Mouse (Mus musculus): Measurements from ENCODE around the gene Gm43951.

Gm43951 gene

DNA sequence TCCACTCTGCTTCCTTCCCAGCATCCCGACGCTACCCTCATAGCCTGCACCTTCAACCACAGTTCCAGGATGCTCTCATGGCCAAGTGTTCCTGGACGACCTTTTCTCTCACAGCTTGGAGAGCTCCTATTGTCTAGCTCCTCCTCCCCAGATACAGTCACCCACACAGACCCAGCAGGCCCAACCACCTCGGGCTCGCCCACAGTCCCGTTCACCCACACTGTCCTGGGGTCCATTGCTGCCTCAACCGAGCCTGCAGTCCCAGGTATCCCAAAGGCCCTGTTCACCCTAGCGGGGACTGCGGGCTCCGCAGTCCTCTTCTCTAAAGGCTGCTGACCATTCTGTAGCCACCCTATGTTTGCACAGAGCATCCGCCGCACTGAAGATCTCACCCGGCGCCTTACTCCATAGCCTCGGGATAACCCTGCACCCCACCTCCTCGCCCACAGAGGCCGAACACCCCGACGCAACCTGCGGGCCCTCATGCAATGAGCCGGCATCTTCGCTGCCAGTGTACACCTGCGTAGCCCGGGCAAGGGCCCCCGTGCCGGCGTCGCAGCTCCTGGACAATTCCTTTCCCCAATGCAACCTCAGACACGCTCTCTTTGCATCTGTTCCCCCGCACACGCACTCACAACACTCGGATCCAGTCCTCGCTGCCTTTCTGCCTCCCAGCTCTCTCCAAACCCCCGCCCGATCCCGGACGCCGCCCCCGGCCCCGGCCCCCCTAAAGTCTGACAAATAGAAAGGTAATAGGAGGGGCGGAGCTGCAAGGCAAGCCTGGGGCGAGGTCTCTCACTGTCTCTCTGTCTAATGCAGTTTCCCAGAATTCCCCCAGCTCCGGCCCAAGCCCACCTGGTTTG, at the start of gene Gm43951:
TSS of gene Gm43951 (minus strand) at position 500 of the 863 bp plus-strand sequence.
- no peak for DNase-seq

DNA sequence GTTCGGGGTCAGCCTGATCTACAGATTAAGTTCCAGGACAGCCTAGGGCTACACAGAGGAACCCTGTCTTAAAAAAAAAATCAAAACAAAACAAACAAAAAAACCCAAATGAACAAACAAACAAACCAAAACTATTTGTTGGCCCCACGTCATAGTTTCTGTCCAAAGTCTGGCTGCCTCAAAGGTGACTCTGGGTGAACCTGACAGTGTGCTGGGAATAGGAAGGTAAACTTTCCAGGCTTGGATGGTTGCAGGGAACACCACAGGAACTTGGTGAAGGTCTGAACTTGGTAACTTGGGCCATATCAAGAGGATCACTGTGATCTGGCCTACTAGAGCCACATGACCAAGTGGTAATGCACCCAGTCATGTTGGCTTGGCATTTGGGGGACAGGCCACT, 49.8 kb upstream of the Gm43951 start:
- no peak for DNase-seq

DNA sequence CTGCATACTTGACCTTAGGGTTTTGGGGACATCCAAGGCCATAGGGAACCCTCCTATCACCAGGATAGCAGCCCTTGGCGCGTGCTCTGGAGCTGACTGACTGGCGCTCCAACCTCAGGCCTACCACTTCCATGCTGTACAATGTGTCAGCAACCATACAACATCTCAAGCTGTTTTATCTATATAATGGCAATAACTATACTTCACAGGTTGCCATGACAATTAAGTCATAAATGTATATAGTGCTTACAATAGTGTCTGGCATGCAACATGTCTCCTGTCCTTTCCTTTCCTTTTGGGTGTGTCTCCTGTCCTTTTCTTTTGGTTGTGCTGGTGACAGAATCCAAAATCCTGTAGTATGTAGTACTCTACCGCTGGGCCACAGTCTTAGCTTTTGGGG, 49.0 kb upstream of the Gm43951 start:
- no peak for DNase-seq

DNA sequence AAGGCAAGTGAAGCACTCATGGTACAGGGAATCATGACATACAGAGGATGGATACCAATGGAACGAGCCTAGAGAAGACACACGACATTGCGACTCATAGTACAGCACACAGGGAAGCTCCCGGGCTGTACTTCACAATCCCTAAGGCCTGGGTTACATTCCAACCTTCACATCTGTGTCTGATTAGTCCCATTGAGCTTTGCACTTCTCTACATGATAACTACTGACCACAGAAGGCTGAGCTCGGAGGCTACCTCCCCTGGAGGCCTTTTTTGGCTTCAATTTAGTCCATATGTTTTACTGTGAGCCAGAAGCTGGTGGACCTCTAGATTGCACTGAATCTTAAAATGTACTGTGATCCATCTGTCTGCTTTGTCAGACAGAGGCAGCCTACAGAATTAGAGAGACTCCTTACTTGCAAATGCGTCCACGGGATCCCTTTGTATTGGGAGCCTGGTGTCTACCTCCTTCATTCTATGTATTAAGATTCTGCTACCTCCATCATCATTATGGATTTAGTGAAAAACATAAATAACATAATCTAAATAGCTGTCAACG, 38.6 kb upstream of the Gm43951 start:
- no peak for DNase-seq

DNA sequence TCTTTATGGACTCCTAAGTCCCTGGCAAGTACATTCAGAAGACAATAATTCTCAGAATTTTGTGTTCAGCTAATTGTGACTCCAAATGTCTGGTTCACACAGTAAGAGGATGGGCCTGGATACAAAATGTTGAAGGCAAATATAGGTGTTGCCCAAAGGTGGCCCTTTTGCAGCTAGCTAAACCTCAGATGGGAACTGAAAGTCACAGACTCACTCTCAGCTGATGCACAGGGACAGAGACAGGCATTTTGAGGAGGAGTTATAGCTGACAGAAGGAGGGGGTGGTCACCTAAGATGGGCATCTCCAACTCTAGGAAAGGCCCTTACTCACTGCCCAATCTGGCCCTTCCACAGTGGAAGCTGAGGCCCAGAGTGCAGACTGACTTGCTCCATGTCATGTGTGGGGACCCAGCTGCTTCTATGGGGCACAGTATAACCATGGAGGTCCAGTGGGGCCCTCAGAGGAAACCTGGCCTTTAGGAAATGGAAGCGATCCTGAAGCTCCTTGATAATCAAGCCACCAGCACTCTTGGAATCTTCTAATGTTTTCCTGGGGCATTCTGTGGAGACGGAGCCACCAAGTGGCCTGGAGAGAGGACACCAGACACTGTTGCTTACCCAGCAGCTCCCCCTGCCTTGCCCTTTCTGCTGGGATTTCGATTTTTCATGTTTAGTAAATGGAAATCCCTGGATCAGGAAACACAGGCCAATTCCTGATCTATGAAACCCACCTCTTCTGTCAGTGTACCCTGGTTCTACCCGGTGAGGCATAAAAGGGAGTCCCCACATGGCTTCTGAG, 33.6 kb upstream of the Gm43951 start:
- no peak for DNase-seq

DNA sequence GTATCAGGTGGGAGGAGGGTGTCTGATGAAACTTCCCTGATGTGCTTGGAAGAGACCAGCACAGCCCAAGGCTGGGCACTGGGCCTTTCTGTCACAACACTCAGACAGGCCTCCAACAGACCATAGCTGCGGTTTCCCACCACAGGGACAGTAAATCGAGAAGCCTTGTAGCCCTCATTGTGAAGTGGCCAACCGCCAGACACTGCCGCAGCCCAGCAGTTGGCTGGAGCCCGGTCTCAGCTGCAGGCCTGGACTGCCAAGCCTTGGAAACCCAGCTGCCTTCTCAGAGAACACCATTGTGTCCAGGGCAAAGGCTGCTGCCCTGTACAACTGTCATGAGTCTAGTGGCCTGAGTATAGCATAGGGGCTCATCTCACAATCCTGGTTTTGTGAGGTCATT, 27.4 kb upstream of the Gm43951 start:
- no peak for DNase-seq

DNA sequence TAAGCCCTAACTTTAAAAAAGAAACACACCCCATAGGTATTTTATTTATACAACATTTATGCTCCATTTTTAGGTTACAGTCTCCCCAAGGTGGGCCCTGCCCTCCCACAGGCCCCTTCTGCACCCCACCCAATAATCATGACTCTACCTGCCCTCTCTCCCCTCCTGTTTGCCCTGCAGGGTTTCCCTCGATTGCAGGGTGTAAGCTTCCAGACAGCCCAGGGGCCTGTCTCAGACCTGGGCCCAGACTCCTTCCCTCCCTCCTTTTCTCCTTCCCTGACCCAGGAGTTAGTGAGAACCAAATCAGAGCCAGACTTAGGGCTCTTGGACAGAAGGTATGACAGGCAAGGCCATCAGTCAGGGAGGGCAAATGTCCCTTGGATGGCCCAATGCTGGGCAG, 26.4 kb upstream of the Gm43951 start:
- no peak for DNase-seq

DNA sequence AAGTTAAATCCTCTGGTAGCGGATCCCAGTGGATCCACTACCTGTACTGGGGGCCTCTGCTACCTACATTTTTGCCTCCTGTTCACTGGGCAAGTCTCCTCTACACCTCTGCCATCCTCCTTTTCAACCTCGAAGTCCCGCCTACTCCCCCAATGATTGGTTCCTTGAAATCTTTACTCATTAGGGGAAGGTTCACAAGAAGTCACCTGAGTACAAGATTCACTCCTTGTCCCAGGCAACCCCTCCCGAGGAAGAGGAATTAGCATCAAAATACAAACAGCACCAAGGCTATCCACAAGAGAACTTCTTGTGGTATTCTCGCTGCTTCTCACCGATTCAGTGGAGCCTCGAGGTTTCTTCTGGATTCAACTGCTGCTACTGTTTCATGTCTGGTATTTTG, 25.4 kb upstream of the Gm43951 start:
- DNase-seq: no peak

DNA sequence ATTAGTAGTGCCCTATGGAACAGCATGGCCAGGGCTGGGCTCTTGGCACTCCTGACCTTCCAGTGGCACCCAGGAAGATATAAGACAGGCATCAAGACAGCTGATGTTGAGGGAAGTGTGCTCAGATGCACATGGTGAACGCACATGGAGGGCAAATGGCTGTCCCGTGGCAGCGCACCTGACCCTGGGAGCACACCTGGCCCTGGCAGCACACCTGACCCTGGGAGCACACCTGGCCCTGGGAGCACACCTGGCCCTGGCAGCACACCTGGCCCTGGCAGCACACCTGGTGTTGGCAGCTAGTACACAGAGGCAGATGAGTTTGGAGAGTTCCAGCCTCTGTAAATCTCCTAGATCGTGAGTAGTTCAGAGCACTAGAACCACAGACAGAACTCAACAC, 21.9 kb upstream of the Gm43951 start:
- DNase-seq: no peak

DNA sequence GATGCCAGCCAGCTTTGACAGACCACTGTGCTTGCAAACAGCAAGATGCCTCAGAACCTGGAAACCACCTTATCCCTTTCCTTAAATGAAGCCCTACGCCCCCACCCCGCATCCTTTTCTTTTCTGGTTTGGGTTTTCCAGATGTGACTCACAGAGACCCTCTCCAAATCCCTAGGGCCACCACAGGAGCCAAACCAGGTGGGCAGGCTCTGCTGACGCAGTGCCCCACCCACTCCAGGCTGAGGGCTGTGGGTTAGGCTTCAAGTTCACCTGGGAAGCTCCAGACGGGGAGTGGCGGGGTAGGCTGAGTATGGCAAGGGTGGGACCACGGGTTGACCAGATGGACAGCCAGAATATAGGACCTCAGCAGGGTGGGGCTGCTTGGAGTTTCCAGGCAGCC, 20.3 kb upstream of the Gm43951 start:
- no peak for DNase-seq

DNA sequence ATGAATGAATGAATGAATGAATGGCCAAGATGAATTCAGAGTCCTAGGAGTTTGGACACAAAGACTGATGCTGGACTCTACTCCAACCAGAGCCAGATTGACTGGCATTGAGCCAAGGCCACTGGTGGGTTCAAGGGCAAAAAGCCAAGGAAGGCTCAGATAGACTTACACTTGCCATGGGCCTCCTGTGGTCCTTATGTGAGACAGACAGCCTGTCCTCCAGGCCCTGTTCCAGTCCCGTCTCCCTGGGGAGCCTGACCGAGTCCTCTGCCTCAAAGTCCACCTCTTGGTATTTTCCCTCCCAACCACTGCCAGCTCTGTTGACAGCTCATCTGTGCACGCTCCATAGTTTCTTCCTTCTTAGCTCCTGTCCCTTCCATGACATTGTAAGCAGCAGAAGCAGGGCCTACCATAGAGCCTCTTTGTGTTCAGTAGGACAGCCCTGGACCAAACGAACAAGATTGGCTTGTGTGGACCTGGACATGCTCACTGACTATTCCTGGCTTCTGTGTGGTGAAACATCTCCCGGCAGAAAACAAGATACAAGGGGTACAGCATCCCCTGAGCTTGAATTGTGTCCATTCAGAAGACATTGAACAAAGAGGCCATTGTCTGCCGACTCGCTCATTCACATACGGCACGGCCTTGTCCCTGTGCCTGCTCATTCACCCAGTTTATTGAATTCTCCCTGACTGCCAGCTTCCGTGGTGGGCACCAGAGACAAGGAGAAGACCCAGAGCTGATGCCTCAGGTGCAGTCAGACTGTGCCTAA, 19.6 kb upstream of the Gm43951 start:
- DNase-seq: no peak

DNA sequence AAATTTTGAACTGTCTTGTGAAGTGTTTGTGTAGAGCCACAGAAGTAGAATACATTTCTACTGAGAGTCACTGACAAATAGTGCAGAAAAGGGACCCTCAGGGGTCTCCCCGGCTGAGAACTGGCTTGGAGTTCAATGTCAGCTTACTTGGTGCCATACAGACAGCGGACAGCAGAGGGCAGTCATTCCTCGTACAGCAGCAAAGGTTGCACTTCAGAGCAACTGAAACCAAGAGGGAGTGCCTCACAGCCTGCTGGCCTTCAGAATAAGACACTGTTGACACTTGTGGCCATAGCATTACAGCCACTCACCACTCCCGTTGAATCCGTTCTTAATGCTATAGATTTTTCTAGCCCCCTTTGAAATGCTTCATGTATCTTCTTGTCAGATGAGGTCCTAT, 18.2 kb upstream of the Gm43951 start:
- peak; percentile 73 for DNase-seq

DNA sequence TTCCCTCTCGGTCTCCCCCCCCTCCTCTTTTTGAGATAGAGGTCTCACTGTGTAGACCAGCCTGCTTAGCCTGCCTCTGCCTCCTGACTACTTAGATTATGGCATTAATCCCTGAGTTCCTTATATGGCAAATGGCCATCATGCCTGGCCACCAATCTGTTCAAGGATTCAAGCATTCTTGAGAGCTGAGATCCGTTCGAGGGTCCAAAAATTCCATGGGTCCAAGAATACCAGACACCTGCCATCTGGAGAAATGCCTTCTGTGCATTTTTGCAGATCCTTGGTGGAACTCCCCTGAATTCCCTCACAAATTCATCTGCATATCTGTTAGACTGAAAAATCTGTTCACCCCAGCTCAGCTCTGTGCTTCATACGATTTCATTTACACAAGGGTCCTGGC, 16.8 kb upstream of the Gm43951 start:
- no peak for DNase-seq

DNA sequence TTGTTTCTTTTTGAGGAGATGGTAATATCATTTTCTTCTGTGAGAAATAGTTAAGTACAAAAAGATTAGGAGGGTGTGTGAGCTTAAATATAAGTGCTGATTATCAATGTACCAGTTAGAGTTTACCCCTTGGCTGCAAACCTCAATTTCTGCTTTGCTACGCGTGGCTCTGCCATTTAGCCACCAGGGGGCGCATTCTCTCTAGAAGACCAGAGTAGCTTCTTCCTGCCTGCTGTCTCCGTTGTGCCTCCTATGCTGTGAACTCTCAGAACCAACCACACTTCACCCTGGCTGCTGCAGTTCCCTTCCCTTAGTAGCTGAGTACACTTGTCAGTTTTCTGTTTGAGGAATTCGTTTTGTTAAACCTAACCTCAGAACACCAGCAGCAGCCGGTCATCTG, 14.6 kb upstream of the Gm43951 start:
- peak; percentile 79 for DNase-seq

DNA sequence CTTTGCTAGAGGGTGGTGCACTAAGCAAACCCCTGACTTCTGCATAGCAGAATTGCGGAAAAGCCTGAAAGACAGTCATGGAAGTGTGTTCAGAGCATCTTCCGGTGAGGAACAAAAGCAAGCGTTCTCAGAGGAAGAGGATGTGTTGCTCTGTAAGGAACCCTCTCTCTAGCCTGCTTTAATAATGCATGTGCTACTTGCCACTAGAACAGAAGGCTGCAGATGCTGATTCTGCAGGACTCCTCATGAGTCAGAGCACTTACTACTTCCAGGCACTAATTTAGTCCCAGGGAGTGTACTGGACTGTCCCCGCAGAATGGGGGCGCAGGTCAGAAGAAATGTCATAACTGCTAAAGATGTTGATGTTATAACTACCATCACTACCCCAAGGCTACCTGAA, 10.5 kb upstream of the Gm43951 start:
- DNase-seq: no peak

DNA sequence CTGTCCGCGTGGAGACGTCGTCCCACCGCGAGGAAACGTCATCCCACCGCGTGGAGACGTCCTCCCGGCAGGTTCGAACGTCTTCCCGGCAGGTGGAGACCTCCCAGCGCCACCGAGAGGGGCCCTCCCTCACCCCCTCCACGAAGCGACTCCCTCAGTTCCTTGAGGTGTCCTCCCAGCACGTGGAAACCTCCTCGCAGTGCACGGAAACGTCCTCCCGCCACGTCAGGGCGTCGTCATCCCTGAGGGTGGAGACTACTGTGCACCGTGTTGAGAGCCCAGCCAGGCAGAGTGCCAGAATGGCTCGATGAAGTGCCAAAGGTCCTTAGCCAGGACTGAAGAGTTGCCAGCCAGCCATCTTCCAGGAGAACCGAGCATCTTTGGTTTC, 8.8 kb upstream of the Gm43951 start, which contains the start of gene Med31:
TSS of gene Med31 (minus strand) at position 183 of the 388 bp plus-strand sequence.
- DNase-seq: peak; percentile 78

DNA sequence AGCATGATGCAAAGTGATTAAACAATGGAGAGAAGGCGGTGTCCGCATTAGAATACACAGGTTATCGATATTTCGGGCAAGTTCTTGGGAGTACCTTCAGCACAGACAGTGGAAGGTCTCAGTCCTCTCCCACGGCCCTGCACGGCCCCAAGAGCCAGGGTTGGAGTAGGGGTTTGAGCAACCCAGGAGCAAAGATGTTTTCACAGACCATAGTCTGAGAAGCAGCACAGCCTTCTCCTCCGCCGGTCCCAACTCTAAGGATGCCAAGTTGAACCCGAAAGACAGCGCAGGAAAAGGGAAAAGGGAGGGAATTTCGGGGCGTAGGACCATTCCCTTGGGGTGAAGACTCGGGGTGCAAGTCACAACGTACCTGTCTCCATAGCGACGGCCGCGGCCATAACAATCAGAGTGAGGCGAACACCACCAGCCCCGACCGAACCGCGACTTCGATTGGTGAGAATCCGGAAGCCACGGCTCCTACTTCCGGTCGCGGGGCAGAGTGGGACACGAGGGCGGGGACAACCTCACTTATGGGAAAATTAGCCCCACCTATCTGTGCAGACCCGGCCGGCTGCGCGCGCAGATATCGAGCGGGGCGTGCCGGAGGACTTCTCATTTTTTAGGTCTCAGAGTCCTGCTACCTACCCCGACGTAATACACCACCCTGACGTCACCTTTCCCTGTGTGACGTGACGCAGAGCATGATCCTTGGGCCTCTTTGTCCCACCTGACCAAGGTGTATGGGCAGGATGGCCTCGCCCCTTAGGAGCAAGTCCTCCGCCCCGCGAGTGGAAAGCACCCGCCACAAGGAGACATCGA, 8.2 kb upstream of the Gm43951 start:
- peak; percentile 89 for DNase-seq

DNA sequence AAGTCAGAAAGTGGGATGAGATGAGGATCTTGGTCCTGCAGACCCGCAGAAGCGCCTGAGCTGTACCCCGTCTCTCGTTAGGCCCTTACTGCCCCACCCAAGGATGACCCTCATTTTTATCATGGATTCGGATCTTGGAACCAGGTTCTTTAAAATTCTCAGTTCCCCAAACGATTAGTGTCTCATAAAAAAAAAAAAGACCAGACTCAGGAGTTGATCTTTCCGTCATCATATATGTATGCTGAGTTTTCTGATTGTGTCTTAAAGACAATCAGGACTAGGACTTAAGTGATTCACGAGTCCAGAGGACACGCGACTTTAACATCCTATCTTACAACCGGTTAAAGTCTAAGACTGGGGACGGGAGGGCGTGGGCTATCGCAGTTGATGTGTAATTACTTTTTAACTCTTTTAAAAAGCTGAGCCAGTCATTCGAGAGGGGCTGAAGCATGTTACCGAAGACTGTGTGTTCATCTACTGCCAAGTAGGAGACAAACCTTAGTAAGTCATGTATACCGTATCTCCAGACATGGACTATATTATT, 1.3 kb upstream of the Gm43951 start:
- DNase-seq: no peak

DNA sequence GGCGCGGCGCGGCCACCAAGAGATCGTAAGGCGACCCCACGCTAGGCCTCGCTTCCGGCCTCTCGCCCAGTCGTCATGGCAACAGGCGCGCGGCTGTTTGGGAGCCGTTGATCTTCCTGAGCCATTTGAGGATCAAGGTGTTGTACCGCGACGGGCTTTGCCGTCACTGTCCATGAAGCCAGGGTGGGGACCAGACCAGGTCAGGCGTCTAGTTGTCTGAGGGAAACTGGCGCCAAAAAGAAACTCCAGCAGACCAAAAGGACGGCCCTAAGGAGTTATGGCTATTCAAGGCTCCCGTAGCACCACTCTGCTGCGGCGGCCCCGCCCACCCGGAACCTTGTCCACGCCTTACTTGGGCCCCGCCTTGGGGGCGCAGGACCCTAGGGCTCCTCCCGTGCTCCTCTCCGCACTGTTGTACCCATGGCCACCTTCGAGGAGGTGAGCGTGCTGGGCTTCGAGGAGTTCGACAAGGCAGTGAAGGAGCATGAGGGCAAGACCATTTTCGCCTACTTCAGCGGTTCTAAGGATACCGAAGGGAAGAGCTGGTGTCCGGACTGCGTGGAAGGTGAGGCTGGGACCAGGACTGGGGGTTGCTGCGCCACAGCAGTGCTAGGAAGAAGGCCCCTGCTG, 679 bp upstream of the Gm43951 start, which contains the start of the genes 4933427D14Rik and Txndc17:
TSS of gene 4933427D14Rik (minus strand) at position 256 of the 630 bp plus-strand sequence.
TSS of gene Txndc17 (plus strand) at position 344 of the 630 bp plus-strand sequence.
- DNase-seq: peak; percentile 91

DNA sequence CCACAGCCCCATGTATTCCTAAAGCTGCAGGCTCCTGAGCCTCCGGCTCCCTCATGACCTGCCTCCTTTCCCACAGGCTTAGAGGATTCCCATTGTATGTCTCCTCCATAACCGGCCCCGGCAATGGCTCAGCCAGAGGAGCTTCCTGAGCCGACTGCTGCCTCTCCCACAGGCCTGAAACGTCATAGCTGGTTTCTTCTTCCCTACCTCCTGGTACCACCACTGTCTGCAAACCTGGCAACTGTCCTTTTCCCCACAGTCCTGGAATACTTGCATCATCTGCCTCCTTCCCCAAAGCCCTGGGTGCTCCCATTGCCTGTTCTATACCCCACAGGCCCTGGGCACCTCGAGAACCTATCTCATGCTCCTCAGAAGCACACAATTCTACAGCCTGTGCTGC, 1.4 kb downstream of the Gm43951 start:
- no peak for DNase-seq

DNA sequence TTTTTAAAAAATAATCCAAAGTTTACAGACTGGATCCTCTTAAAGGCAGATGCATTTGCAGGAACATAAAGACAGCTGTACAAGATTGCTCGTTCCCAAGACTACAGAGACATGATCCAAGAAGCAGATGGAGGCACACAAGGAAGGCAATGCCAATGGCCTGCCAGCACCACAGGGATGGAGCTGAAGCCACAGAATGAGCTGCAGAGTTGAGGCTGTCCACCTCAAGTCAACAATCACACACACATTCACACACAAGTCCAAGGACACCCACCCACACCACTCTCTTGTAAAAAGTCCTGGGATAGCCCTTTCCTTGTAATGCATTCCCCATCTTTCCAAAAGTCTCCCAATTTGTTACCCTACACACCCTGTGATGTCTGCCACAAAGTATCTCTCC, 3.2 kb downstream of the Gm43951 start:
- DNase-seq: no peak
